Mouse (Mus musculus): ENCODE results near the gene Slc51b. TPM values are rescaled to one million over a fixed set of nuclear protein-coding genes. Genes with fewer than 3 reads are reported as not detected.

The Slc51b gene
- polyA plus RNA-seq, 1 experiment = not detected

- no peaks in the 10 kb centered on the region for H3K27me3 ChIP-seq (ENCODE audit: control insufficient read depth, insufficient read depth, insufficient read length)
- peaks cover 8% of the 10 kb centered on the region for H3K79me3 ChIP-seq (ENCODE audit: low read depth)
- peaks cover 29% of the 10 kb centered on the region for H3K79me2 ChIP-seq (ENCODE audit: control insufficient read depth, insufficient read depth)
- peak within 1 kb of the TSS; percentile 63 for H3ac ChIP-seq (ENCODE audit: control insufficient read depth, insufficient read length, low read depth)
- no peak for TF ChIP-seq MYOD1 (IDR thresholded peaks at IDR 0.05; ENCODE audit: control insufficient read depth, insufficient read length, low read depth)
- TF ChIP-seq USF1 (IDR thresholded peaks at IDR 0.05; ENCODE audit: low read depth) = peak; percentile 59
- TF ChIP-seq MYOG (IDR thresholded peaks at IDR 0.05; ENCODE audit: control insufficient read depth, extremely low read depth, insufficient read length) = no peak
- no peak for TF ChIP-seq FOSL1 (IDR thresholded peaks at IDR 0.05; ENCODE audit: insufficient read depth, low read length, poor library complexity, severe bottlenecking)
- no peak for TF ChIP-seq MAX (IDR thresholded peaks at IDR 0.05)
- no peak for TF ChIP-seq CEBPB (IDR thresholded peaks at IDR 0.05; ENCODE audit: low read depth)
- peak within 1 kb of the TSS; percentile 65 for H3K4me3 ChIP-seq (ENCODE audit: insufficient read depth, poor library complexity, severe bottlenecking)
- peaks cover 16% of the 10 kb centered on the region for H3K36me3 ChIP-seq (ENCODE audit: control insufficient read depth, insufficient read depth)
These were observed 38.1 kb upstream of the Slc51b start, which contains the start of gene Spg21 for GRCm38 (mm10) chr9:65460732-65461442. Gene Spg21, plus strand, starts transcription at chr9:65460947.

- peaks cover 9% of the 10 kb centered on the region for H3K36me3 ChIP-seq (ENCODE audit: control insufficient read depth, insufficient read depth)
- H3K79me3 ChIP-seq (ENCODE audit: low read depth) = peaks cover 8% of the 10 kb centered on the region
- H3K4me3 ChIP-seq (ENCODE audit: insufficient read depth, poor library complexity, severe bottlenecking) = no peak overlapping the region
These were observed 37.4 kb upstream of the Slc51b start for GRCm38 (mm10) chr9:65460198-65460597.

GRCm38 (mm10) chr9:65458975-65459374, 36.2 kb upstream of the Slc51b start:
- TF ChIP-seq MAX (IDR thresholded peaks at IDR 0.05) = no peak
- no peak for TF ChIP-seq CEBPB (IDR thresholded peaks at IDR 0.05; ENCODE audit: low read depth)
- TF ChIP-seq MYOD1 (IDR thresholded peaks at IDR 0.05; ENCODE audit: control insufficient read depth, insufficient read length, low read depth) = no peak
- TF ChIP-seq USF1 (IDR thresholded peaks at IDR 0.05; ENCODE audit: low read depth) = no peak
- no peak for TF ChIP-seq MYOG (IDR thresholded peaks at IDR 0.05; ENCODE audit: control insufficient read depth, extremely low read depth, insufficient read length)
- TF ChIP-seq FOSL1 (IDR thresholded peaks at IDR 0.05; ENCODE audit: insufficient read depth, low read length, poor library complexity, severe bottlenecking) = no peak
- no peak for TF ChIP-seq CTCF (IDR thresholded peaks at IDR 0.05; ENCODE audit: control insufficient read depth, insufficient read depth, insufficient read length)
- Histone ChIP-seq H3K4me3 (ENCODE audit: insufficient read depth, poor library complexity, severe bottlenecking) (no peak overlapping the region), H3K79me3 (ENCODE audit: low read depth) (peaks cover 6% of the 10 kb centered on the region), H3K79me2 (ENCODE audit: control insufficient read depth, insufficient read depth) (peaks cover 29% of the 10 kb centered on the region), H3ac (ENCODE audit: control insufficient read depth, insufficient read length, low read depth) (no peak overlapping the region), H3K36me3 (ENCODE audit: control insufficient read depth, insufficient read depth) (no peaks in the 10 kb centered on the region), H3K27me3 (ENCODE audit: control insufficient read depth, insufficient read depth, insufficient read length) (no peaks in the 10 kb centered on the region)

More at GRCm38 (mm10) chr9:65460198-65460597, 37.4 kb upstream of the Slc51b start:
- TF ChIP-seq CEBPB (IDR thresholded peaks at IDR 0.05; ENCODE audit: low read depth) (no peak), FOSL1 (IDR thresholded peaks at IDR 0.05; ENCODE audit: insufficient read depth, low read length, poor library complexity, severe bottlenecking) (no peak), MAX (IDR thresholded peaks at IDR 0.05) (no peak), MYOG (IDR thresholded peaks at IDR 0.05; ENCODE audit: control insufficient read depth, extremely low read depth, insufficient read length) (no peak), MYOD1 (IDR thresholded peaks at IDR 0.05; ENCODE audit: control insufficient read depth, insufficient read length, low read depth) (no peak), CTCF (IDR thresholded peaks at IDR 0.05; ENCODE audit: control insufficient read depth, insufficient read depth, insufficient read length) (no peak), USF1 (IDR thresholded peaks at IDR 0.05; ENCODE audit: low read depth) (no peak)
- Histone ChIP-seq H3ac (ENCODE audit: control insufficient read depth, insufficient read length, low read depth) (no peak overlapping the region), H3K27me3 (ENCODE audit: control insufficient read depth, insufficient read depth, insufficient read length) (no peaks in the 10 kb centered on the region), H3K79me2 (ENCODE audit: control insufficient read depth, insufficient read depth) (peaks cover 29% of the 10 kb centered on the region)

GRCm38 (mm10) chr9:65447951-65448350, 25.2 kb upstream of the Slc51b start:
- H3K4me3 ChIP-seq (ENCODE audit: insufficient read depth, poor library complexity, severe bottlenecking) = no peak overlapping the region
- H3K79me2 ChIP-seq (ENCODE audit: control insufficient read depth, insufficient read depth) = no peaks in the 10 kb centered on the region
- H3K79me3 ChIP-seq (ENCODE audit: low read depth) = no peaks in the 10 kb centered on the region
- H3K27me3 ChIP-seq (ENCODE audit: control insufficient read depth, insufficient read depth, insufficient read length) = no peaks in the 10 kb centered on the region
- no peak for TF ChIP-seq USF1 (IDR thresholded peaks at IDR 0.05; ENCODE audit: low read depth)
- TF ChIP-seq MAX (IDR thresholded peaks at IDR 0.05) = no peak
- TF ChIP-seq CEBPB (IDR thresholded peaks at IDR 0.05; ENCODE audit: low read depth) = no peak
- no peak for TF ChIP-seq MYOD1 (IDR thresholded peaks at IDR 0.05; ENCODE audit: control insufficient read depth, insufficient read length, low read depth)
- no peak for TF ChIP-seq MYOG (IDR thresholded peaks at IDR 0.05; ENCODE audit: control insufficient read depth, extremely low read depth, insufficient read length)
- no peak for TF ChIP-seq CTCF (IDR thresholded peaks at IDR 0.05; ENCODE audit: control insufficient read depth, insufficient read depth, insufficient read length)
- no peak for TF ChIP-seq FOSL1 (IDR thresholded peaks at IDR 0.05; ENCODE audit: insufficient read depth, low read length, poor library complexity, severe bottlenecking)
- peaks cover 36% of the 10 kb centered on the region for H3K36me3 ChIP-seq (ENCODE audit: control insufficient read depth, insufficient read depth)
- H3ac ChIP-seq (ENCODE audit: control insufficient read depth, insufficient read length, low read depth) = no peak overlapping the region

- no peaks in the 10 kb centered on the region for H3K79me2 ChIP-seq (ENCODE audit: control insufficient read depth, insufficient read depth)
- peaks cover 23% of the 10 kb centered on the region for H3K36me3 ChIP-seq (ENCODE audit: control insufficient read depth, insufficient read depth)
- no peak overlapping the region for H3ac ChIP-seq (ENCODE audit: control insufficient read depth, insufficient read length, low read depth)
- no peaks in the 10 kb centered on the region for H3K27me3 ChIP-seq (ENCODE audit: control insufficient read depth, insufficient read depth, insufficient read length)
- H3K79me3 ChIP-seq (ENCODE audit: low read depth) = no peaks in the 10 kb centered on the region
- TF ChIP-seq CEBPB (IDR thresholded peaks at IDR 0.05; ENCODE audit: low read depth) (no peak), MYOD1 (IDR thresholded peaks at IDR 0.05; ENCODE audit: control insufficient read depth, insufficient read length, low read depth) (no peak), MAX (IDR thresholded peaks at IDR 0.05) (no peak), CTCF (IDR thresholded peaks at IDR 0.05; ENCODE audit: control insufficient read depth, insufficient read depth, insufficient read length) (no peak), MYOG (IDR thresholded peaks at IDR 0.05; ENCODE audit: control insufficient read depth, extremely low read depth, insufficient read length) (no peak), FOSL1 (IDR thresholded peaks at IDR 0.05; ENCODE audit: insufficient read depth, low read length, poor library complexity, severe bottlenecking) (no peak), USF1 (IDR thresholded peaks at IDR 0.05; ENCODE audit: low read depth) (no peak)
- H3K4me3 ChIP-seq (ENCODE audit: insufficient read depth, poor library complexity, severe bottlenecking) = no peak overlapping the region
These were observed 21.9 kb upstream of the Slc51b start for GRCm38 (mm10) chr9:65444692-65445091.
